Mouse (Mus musculus) adrenal gland, postnatal 10 days (tissue): ENCODE data around the gene Vsig2. TPM values are rescaled to one million over a fixed set of nuclear protein-coding genes. Genes with fewer than 3 reads are reported as not detected.

Experiments
- DNase-seq: peaks from one replicate; pipeline ENCODE4 v3.0.0; 2021; ENCODE audit warnings: mixed read lengths
- long read RNA-seq, 2 experiments: library from polyadenylated mRNA; stranded (forward); transcript quantifications; one replicate each; pipeline ENCODE4 v2.0.0; 2021
- total RNA-seq, 2 experiments: library from RNA; stranded (reverse); gene quantifications; 2 replicates each; pipeline ENCODE4 v1.2.3; 2021

The Vsig2 gene
- total RNA-seq: 1 to 10 TPM; 5.6 to 9.0 TPM
- long read RNA-seq, experiment 1: 0 reads
- long read RNA-seq, experiment 2, partial matches to known transcripts: 1 of 1 reads
- long read RNA-seq, experiment 2, other reads (novel, unspliced or antisense): 0 of 1 reads

DNA sequence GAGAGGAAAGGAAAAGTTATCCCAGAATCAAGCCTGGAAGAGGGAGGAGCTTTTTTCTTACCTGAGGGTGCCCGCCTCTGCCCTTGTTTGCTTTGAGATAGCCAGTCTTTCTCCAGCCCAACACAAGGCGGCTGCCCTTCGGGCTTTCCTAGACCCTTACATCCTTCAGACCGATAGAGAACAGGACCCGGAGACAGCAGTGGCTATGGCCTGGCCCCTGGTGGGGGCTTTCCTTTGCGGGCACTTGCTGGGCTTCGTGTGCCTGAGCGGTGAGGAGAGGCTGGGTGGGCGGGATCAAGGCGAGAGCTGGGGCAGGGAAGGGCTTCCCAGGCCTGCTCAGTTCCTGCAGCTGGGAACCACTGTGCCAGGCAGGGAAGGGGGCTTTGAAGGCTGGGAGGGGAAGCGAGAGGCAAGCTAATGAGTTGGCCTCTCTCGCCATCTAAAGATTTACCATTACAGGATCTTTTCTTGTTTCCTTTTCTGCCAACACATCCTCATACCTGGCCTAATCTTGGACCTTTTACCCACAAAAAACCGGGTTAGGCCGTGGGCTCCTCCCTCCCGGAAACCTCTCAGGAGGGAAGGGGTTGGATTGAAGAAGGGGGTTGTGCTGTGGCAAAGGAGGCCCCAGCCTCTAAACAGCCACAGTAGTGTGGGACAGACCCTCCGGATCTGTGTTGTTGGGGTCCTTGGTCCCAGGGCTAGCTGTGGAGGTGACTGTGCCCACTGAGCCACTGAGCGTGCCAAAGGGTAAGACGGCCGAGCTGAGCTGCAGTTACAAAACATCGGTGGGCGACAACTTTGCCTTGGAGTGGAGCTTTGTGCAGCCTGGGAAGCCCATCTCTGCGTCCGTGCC is at the start of gene Vsig2:
TSS of gene Vsig2 (plus strand) at position 86 of the 856 bp plus-strand sequence.
- no peak for DNase-seq

DNA sequence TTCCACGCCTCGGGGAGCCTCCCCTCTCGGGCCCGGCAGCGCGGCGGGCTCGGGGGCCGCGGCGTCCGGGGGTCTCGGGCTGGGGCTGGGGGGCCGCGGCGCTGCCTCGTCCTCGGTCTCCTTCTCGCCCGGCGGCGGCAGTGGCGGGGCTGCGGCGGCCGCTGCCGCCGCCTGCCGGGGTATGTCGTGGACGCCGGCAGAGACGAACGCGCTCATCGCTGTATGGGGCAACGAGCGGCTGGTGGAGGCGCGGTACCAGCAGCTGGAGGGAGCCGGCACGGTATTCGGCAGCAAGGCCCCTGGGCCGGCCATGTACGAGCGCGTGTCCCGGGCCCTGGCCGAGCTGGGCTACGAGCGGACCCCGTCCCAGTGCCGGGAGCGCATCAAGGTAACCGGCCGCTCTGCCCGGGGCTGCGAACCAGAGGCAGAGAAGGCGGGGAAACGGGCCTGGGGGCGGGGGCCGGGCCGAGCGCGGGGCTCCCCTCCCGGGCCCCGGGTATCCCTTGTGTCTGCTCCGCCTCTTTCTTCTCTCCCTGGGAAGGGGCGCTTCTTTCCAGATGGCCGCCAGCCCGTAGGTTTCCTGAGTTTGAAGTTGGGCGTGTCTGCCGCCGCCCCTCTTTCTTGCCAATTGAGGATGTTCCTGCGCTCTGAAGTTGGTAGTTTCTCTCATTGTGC is 49.5 kb upstream of the Vsig2 start:
- DNase-seq: peak; percentile 64

DNA sequence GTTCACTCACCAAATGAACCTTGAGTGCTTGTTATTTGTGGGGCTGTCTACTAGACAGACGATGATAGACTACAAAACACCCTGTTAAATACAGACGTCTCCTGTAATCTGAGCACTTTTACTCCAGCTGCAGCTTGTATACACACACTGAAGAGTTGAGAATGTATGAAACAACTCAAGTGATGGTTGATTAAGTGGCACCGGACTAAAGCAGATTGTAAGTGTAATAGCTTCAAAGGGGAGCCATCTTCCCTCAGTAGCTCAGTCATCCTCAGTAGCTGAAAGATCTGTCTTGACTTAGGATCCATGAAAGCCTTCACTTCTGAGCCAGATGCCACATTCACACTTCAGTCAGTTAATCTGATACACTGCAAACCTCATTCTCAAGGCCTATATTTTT is 43.3 kb upstream of the Vsig2 start:
- no peak for DNase-seq

DNA sequence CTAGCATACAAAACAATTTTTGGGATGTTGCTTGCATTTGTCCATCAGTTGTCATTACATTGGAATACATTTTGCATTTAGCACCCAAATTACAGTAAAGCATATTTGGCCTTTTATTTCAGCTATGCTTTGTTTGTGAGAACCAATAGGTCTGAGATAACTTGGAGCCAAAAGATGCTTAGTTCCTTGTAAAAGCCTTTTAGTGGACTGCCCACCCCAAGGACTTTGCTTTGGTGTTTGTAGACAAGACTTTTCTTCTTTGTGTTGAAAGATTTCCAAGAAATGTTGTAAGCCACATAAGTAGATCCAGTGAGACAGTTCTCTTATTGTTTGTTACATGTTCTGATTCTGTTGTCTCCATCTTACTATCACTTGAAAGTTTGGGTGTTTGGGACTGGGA is 42.7 kb upstream of the Vsig2 start:
- DNase-seq: no peak

DNA sequence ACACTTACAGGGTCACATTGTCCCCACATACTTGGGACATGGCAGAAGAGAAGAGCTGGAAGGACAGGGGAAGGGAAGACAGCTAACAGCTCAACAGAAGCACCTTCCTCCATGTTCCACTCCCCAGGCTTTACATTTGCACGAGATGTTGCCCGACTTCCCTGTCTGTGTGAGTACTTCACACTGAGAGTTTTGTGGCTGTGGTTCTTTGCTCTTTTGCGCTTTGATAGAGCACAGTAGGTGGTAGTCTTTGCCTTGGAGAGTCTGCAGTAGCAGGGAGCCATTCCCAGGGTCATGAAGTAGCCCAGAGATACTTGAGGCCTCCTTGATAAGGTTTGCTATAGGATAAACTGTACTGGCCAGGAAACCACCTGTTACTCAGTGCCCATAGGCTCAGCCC is 38.9 kb upstream of the Vsig2 start:
- DNase-seq: no peak

- DNase-seq: no peak
These were observed 37.9 kb upstream of the Vsig2 start for GRCm38 (mm10) chr9:37501170-37501569.

DNA sequence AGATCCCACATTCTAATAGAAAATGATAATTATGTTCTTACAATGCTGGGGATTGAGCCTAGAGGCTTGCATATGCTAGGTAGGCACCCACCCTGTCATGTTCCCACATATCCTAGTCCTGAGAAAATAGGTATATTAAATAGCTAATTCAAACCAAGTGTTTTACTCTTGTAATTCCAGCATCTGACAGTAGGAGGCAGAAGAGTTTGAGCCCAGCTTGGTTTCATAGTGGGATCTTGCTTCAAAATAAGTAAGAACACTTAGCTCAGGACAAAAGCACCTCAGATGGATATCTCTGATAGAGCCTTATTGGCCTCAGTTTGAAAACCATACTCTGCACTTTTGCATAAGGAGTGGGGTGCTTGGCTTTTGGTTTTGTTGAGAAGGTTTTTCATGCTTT is 34.7 kb upstream of the Vsig2 start:
- DNase-seq: no peak

GRCm38 (mm10) chr9:37506023-37506422 is 33.0 kb upstream of the Vsig2 start:
- DNase-seq: no peak

DNA sequence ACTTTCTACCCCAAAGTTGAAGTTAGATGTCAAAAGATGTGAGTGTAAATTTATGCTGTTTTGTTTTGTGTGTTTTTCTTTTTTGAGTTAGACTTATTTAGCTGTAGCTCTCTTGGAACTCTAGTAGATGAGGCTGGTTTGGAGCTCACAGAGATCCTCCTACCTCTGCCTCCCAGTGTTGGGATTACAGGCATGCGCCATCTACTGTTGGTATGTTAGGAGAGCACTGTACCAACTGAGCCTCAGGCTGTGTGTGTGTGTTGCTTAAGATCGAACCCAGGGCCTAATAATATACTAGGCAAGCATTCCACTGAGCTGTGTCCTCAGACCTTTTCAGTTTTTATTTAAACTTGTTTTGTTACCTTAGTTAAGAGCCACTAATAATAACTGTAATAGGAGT is 27.0 kb upstream of the Vsig2 start:
- DNase-seq: no peak

DNA sequence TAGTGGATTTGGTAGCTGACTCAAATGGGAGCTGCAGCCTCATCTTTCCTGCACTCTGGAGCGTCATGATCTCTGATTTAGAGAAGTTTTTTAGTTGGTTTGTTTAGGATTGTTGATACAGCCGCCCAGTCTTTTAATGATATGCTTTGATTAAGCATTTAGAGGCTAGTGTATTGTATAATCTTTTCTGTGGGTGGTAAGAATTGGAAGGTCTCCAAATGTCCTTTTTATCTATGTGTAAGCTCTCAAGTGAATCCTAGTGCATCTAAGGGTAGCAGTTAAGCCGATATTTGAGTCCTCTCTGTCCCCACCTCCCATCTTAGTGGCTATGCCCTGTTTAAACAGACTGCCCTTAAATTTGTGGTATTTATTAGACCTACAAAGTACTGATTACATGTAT is 24.6 kb upstream of the Vsig2 start:
- DNase-seq: no peak

GRCm38 (mm10) chr9:37517467-37517866 is 21.6 kb upstream of the Vsig2 start:
- no peak for DNase-seq

- DNase-seq: no peak
These were observed 20.1 kb upstream of the Vsig2 start for GRCm38 (mm10) chr9:37518991-37519390.

DNA sequence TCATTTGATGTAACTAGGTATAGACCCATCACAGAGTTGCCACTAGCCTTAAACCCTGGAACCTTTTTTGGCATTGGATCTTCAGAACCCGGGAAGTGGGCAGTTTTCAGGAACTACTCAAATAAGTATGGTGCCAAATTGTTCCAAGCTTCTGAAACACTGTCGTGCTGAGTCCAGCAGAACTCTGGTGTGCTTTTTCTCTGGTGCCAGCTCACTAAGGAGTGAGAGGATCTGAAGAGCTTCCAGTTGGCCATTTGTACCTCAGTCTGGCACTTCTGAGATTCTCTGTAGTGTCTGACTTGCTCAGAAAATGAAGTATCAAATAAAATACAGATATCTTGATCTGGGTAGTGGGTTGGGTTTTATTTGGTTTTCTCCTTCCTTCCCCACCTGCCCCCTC is 19.1 kb upstream of the Vsig2 start:
- no peak for DNase-seq

GRCm38 (mm10) chr9:37525461-37525860 is 13.6 kb upstream of the Vsig2 start:
- DNase-seq: no peak

DNA sequence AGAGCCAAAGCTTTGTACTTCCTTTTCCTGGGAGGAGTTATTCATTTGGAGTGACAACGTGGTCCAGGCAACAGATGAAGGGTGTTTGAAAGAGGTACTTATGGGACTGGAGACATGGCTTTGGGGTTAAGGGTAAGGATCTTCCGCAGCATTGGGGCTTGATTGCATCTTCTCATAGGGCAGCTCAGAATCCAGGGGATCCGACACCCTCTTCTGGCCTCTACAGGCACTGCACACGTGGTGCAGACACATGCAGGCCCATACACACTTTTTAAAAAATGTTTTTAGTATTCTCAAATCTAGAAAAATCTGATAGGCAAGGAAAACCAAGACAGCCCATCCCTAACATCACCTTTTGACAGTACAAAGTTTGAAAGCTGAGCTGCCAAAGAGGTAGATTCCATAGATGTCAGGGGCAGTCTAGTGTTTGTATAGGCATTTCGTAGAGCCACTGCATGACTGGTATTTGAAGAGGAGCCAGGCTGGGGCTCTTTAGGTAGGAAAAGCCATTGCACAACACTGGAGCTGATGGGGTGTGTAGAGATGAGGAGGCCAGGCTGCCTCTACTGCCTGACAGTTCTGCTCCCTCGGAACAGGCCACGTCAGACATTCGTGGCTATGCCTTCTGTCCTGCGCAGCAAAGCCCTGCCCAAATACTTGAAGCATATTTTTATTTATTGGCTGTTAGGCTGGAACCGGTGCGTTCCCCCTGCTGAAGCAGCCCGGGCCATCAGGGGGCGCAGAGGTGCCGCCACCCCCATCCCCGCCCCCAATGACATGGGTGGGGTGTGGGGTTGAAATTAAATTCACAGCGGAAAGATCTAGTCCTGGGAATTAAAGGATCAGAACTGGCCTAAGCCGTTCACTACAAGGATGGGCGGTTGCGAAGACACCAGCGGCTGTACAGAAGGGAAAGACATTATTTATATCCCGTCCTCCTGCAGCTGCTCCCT is 12.3 kb upstream of the Vsig2 start:
- DNase-seq: peak; percentile 39

DNA sequence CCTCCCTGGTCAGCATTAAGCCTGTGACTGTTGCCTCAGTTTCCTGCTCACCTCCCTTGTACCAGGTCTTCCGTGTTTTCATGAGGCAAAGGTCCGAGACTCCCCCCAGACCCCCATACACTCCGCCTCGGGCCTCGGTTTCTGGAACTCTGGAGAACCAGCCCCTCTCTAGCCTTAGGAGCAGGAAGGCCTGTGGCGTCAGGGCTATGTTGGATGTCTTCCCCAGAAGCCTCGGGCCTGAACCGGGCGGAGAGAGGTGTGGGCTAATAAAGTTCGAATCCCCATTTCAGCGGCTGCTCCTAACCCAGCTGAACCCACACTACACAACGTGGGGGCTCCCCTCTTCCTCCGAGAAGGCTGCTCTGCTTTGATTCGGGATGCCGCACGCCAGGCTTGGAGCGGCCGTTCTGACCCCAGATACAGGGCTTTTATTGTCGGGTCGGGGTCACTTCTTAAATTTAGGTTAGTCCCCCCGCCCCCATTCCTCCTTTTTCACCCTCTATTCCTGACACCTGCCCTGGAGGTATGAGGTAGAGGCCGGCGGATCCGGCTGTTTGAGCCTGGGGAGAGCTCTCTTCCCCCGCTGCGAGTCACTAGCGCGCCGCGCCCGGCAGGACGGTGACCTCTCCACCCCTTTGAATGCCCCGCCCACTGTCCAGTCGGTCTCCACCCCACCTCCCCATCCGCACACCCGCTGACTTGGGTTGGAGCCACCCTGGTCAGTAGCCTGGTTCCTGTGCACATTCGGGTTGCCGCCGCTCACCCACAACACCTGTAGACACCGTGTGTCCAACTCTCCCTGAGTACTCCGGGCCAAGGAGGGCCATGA is 11.4 kb upstream of the Vsig2 start, which contains the start of gene Esam:
TSS of gene Esam (plus strand) at position 683 of the 829 bp plus-strand sequence.
- peak; percentile 84 for DNase-seq

DNA sequence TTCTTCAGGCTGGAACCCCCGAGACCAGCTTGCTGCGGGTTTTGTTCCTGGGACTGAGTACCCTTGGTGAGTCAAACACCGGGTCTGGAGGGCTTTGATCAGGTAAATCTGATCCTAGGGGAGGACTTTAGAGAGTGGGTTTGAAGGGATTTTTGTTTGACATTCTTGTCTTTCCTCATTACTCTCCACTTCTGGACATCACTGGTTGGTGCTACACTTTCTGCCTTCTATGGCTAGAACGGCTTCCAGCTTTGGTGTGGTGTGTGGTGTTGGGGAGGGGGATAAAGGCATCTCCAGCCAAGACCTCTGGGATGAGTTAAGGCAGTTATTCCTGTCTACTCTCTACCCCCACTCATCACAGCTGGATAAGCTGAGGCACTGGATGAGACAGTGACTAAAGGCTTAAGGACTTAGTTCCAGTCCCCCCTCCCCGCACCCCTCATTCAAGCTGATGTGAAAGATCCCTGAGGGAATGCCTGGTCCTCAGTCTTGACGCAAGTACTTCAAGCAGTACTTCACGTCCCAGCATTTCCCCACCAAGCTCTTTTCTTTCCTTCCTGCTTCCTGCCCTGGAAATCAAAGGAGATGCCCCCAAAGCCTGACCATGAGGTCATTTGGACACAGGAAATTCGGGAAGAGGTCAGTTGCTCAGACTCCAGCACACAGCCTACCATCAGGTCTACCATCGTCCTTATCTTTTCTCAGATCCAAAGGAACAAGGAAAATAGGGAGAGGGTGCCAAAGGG is 10.7 kb upstream of the Vsig2 start:
- DNase-seq: peak; percentile 35

DNA sequence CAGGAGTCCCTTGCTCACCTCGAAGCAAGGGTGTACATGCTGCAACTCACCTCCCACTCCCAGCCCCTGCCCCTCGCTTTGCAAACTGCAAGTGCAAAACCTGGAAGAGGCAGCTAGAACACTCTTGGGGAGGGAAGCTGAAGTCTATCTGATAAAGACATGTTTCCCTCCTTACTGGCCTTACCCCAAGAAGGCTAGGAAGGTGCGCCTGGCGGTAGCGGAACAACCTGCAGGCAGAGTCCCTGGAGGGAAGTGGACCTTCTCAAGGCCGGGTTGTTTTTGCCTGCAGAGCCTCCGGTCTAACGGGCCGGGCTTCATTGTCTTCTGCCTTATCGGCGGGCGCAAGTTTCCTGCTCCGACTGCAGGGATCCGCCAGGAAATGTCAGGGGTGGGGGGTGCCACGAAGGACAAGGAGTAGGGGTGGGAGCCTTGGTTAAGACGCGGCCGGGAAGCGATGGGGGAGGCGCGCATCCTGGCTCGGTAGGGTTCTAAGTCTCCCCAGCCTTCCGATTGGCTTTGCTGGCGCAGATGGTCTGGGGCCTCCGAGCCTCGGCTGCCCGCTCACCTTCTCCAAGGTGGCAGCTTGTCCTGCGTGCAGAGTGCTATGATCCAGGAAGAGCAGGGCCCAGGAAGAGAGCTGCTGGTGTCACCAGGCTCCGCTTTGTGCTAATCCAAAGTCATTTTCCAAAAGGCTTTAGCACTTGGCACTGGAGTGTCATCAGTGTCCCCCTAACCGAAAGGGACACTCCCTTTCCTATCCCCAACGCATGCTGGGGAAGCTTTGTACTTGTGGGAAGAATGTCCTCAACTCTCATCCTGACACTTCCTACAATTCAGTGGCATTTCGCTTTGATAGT is 8.8 kb upstream of the Vsig2 start:
- DNase-seq: peak; percentile 75

GRCm38 (mm10) chr9:37530888-37531705 is 8.0 kb upstream of the Vsig2 start:
- DNase-seq: peak; percentile 70
